In the genomic region with DNA sequence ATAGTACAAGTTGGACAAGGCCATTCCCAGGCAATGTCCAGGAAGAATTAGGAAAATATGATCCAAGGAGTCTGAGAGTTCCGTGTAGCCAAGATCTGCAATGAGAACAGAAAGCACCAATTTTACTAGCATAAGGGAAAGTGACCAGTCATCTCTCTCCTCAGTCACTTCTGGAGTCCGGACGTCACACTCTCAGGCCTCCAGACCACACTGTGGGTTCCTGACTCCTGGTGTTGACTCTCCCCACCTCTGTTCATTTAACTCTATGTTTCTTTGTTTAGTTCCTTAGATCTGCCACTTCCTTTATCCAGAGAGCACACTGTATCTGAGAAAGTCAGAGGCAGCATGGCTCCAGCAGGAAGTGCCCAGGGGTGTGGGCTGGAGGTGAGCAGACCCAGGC, we compare ENCODE assay signal across 16 mouse cellular contexts.
"Had no signal": no experiment of that assay in that cellular context is flagged by ENCODE, and none has a peak within 500 bp of the region (broad histone marks: within the 10 kb centered on the region; RNA-seq: fewer than 3 reads in every experiment).

No protein-coding gene starts in this region.

- DNase-seq: kidney, adult 9 months; kidney, postnatal 36 days; layer of hippocampus, adult 9-11 months; lung, adult 2 months; lung, postnatal 36 days; right cerebral cortex, postnatal 4 days; thymus, postnatal 36 days had no signal

- H3K27ac ChIP-seq: kidney, postnatal 0 days; limb, embryonic 10.5 days; liver, embryonic 15.5 days; midbrain, embryonic 12.5 days; neural tube, embryonic 15.5 days; stomach, embryonic 15.5 days had no signal

- H3K9ac ChIP-seq: liver, embryonic 15.5 days; midbrain, embryonic 12.5 days; neural tube, embryonic 15.5 days; stomach, embryonic 15.5 days had no signal

- H3K36me3 ChIP-seq: limb, embryonic 10.5 days; liver, embryonic 15.5 days; midbrain, embryonic 12.5 days; neural tube, embryonic 15.5 days; stomach, embryonic 15.5 days had no signal

- ATAC-seq: lung, postnatal 0 days; midbrain, embryonic 16.5 days had no signal

- H3K4me1 ChIP-seq: limb, embryonic 10.5 days; liver, embryonic 15.5 days; midbrain, embryonic 12.5 days; neural tube, embryonic 15.5 days; stomach, embryonic 15.5 days had no signal

- H3K9me3 ChIP-seq: limb, embryonic 10.5 days; liver, embryonic 15.5 days; midbrain, embryonic 12.5 days; neural tube, embryonic 15.5 days; stomach, embryonic 15.5 days had no signal

- H3K4me2 ChIP-seq: liver, embryonic 11.5 days; liver, embryonic 15.5 days; midbrain, embryonic 12.5 days; neural tube, embryonic 15.5 days; stomach, embryonic 15.5 days had no signal

- H3K4me3 ChIP-seq: limb, embryonic 10.5 days; liver, embryonic 15.5 days; midbrain, embryonic 12.5 days; neural tube, embryonic 15.5 days; stomach, embryonic 15.5 days had no signal

- H3K27me3 ChIP-seq: midbrain, embryonic 12.5 days; neural tube, embryonic 15.5 days; stomach, embryonic 15.5 days had no signal
